Comparison of ENCODE assay signal across 34 mouse cellular contexts in genomic region chr14:17884884-17885283, GRCm38 (mm10).
"Had no signal": no experiment of that assay in that cellular context is flagged by ENCODE, and none has a peak within 500 bp of the region (broad histone marks: within the 10 kb centered on the region; RNA-seq: fewer than 3 reads in every experiment).

No protein-coding gene starts in this region.

- H3K9me3 ChIP-seq: heart, embryonic 10.5 days; heart, embryonic 13.5 days; heart, embryonic 15.5 days; hindbrain, embryonic 10.5 days; hindbrain, embryonic 12.5 days; hindbrain, embryonic 13.5 days; hindbrain, embryonic 15.5 days; intestine, embryonic 15.5 days; kidney, embryonic 15.5 days had no signal

- DNase-seq: heart, postnatal 10 days; heart, postnatal 14 days; heart, postnatal 36 days; heart, postnatal 4 days; kidney, adult 11 months; kidney, adult 18-20 months; kidney, adult 2 months; kidney, adult 8-10 months; kidney, adult 9 months; kidney, postnatal 10 days; kidney, postnatal 14 days; kidney, postnatal 25 days; kidney, postnatal 36 days; kidney, postnatal 4 days; layer of hippocampus, adult 9-11 months; layer of hippocampus, postnatal 36 days had no signal

- H3K27me3 ChIP-seq: heart, embryonic 13.5 days; heart, embryonic 15.5 days; hindbrain, embryonic 12.5 days; hindbrain, embryonic 13.5 days; hindbrain, embryonic 15.5 days; intestine, embryonic 15.5 days; kidney, embryonic 15.5 days had no signal

- ATAC-seq: hindbrain, embryonic 16.5 days; hindbrain, postnatal 0 days; inflammation-experienced regulatory T-cells, adult 6 months; intestine, embryonic 15.5 days; intestine, embryonic 16.5 days; intestine, postnatal 0 days had no signal

- H3K27ac ChIP-seq: heart, embryonic 10.5 days; heart, embryonic 13.5 days; heart, embryonic 15.5 days; hindbrain, embryonic 10.5 days; hindbrain, embryonic 12.5 days; hindbrain, embryonic 13.5 days; hindbrain, embryonic 14.5 days; hindbrain, embryonic 15.5 days; hindbrain, postnatal 0 days; intestine, embryonic 15.5 days; kidney, embryonic 15.5 days; kidney, postnatal 0 days; layer of hippocampus, adult 2 months had no signal

- H3K9ac ChIP-seq: heart, embryonic 13.5 days; heart, embryonic 15.5 days; hindbrain, embryonic 12.5 days; hindbrain, embryonic 13.5 days; hindbrain, embryonic 14.5 days; hindbrain, embryonic 15.5 days; intestine, embryonic 15.5 days; kidney, embryonic 15.5 days had no signal

- H3K36me3 ChIP-seq: heart, embryonic 10.5 days; heart, embryonic 13.5 days; heart, embryonic 15.5 days; hindbrain, embryonic 10.5 days; hindbrain, embryonic 12.5 days; hindbrain, embryonic 13.5 days; hindbrain, embryonic 15.5 days; intestine, embryonic 15.5 days; kidney, embryonic 15.5 days had no signal

- H3K4me1 ChIP-seq: heart, embryonic 10.5 days; heart, embryonic 13.5 days; heart, embryonic 15.5 days; hindbrain, embryonic 10.5 days; hindbrain, embryonic 12.5 days; hindbrain, embryonic 13.5 days; hindbrain, embryonic 15.5 days; intestine, embryonic 15.5 days; kidney, embryonic 15.5 days had no signal

- H3K4me2 ChIP-seq: heart, embryonic 11.5 days; heart, embryonic 13.5 days; heart, embryonic 15.5 days; hindbrain, embryonic 12.5 days; hindbrain, embryonic 13.5 days; hindbrain, embryonic 14.5 days; hindbrain, embryonic 15.5 days; intestine, embryonic 15.5 days; kidney, embryonic 15.5 days had no signal

- H3K4me3 ChIP-seq: heart, embryonic 10.5 days; heart, embryonic 13.5 days; heart, embryonic 15.5 days; hindbrain, embryonic 10.5 days; hindbrain, embryonic 12.5 days; hindbrain, embryonic 13.5 days; hindbrain, embryonic 15.5 days; intestine, embryonic 15.5 days; kidney, embryonic 15.5 days; layer of hippocampus, adult 2 months had no signal
